Mouse (Mus musculus) frontal cortex, adult (tissue): ENCODE results near the gene Kndc1.

ENCODE experiments used
- ATAC-seq: cut with Nextera tagmentation; 2 replicates; pipeline ENCODE4 v1.9.2; 2017; ENCODE audit warnings: mild to moderate bottlenecking, moderate library complexity, mixed read lengths; ENCODE audit not compliant: low TSS enrichment

Gene Kndc1

GRCm38 (mm10) chr7:139951079-139951478 is 56.6 kb downstream of the Kndc1 start:
- no peak for ATAC-seq

- no peak for ATAC-seq
These were observed 57.6 kb downstream of the Kndc1 start for GRCm38 (mm10) chr7:139951991-139952633.

GRCm38 (mm10) chr7:139955505-139955904 is 61.0 kb downstream of the Kndc1 start:
- ATAC-seq = no peak

- no peak for ATAC-seq
These were observed 62.2 kb downstream of the Kndc1 start for GRCm38 (mm10) chr7:139956658-139957057.

GRCm38 (mm10) chr7:139957437-139957836 is 62.9 kb downstream of the Kndc1 start:
- ATAC-seq = no peak

- ATAC-seq = no peak
These were observed 63.5 kb downstream of the Kndc1 start for GRCm38 (mm10) chr7:139957958-139958357.

- no peak for ATAC-seq
These were observed 66.6 kb downstream of the Kndc1 start for GRCm38 (mm10) chr7:139961141-139961540.

- ATAC-seq = no peak
These were observed 69.3 kb downstream of the Kndc1 start for GRCm38 (mm10) chr7:139963814-139964213.

GRCm38 (mm10) chr7:139967175-139967574 is 72.7 kb downstream of the Kndc1 start:
- ATAC-seq = no peak

GRCm38 (mm10) chr7:139968428-139968827 is 73.9 kb downstream of the Kndc1 start:
- no peak for ATAC-seq

- ATAC-seq = peak; percentile 56; the same call in 1 of the 2 replicates
These were observed 75.0 kb downstream of the Kndc1 start for GRCm38 (mm10) chr7:139969348-139970130.

GRCm38 (mm10) chr7:139970216-139970919 is 75.9 kb downstream of the Kndc1 start:
- ATAC-seq = no peak

- no peak for ATAC-seq
These were observed 76.5 kb downstream of the Kndc1 start for GRCm38 (mm10) chr7:139970979-139971378.

- peak; percentile 39; the same call in 1 of the 2 replicates for ATAC-seq
These were observed 76.9 kb downstream of the Kndc1 start for GRCm38 (mm10) chr7:139971436-139971835.

- no peak for ATAC-seq
These were observed 78.4 kb downstream of the Kndc1 start for GRCm38 (mm10) chr7:139972923-139973331.

- ATAC-seq = no peak
These were observed 79.8 kb downstream of the Kndc1 start for GRCm38 (mm10) chr7:139974307-139974706.

GRCm38 (mm10) chr7:139975471-139975870 is 81.0 kb downstream of the Kndc1 start:
- no peak for ATAC-seq

GRCm38 (mm10) chr7:139978278-139978892 is 83.9 kb downstream of the Kndc1 start, which contains the start of gene 6430531B16Rik:
TSS of gene 6430531B16Rik (minus strand) at chr7:139978755.
- peak; percentile 98 for ATAC-seq

GRCm38 (mm10) chr7:139979011-139979719 is 84.7 kb downstream of the Kndc1 start:
- peak; percentile 44 for ATAC-seq

GRCm38 (mm10) chr7:139980778-139981177 is 86.3 kb downstream of the Kndc1 start:
- no peak for ATAC-seq

GRCm38 (mm10) chr7:139982058-139982457 is 87.6 kb downstream of the Kndc1 start:
- no peak for ATAC-seq
